Mouse (Mus musculus) brain, adult 2 months (tissue): ENCODE data around the gene Gm49384.

ENCODE experiments used
- DNase-seq: peaks from one replicate; pipeline ENCODE4 v3.0.0; 2011; ENCODE audit warnings: low read depth, low spot score

Gene Gm49384

DNA sequence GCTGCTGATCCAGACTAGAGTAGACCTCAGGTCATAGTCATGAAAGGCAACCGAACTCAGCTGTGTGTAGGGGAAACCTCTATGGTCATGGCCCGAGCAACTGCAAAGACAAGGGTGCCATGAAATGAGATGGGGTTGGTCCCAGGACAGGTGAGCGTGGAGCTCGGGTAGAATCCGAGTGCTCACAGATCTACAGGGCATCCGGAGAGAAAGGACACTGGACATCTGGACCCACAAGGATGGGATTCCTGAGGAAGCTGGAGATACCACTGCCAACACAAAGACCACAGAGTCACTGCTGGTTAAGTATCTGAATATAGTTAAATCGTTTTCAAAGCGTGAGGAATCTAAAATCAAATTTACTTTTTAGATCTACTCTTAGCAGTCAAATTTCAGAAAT is 3.3 kb upstream of the Gm49384 start:
- no peak for DNase-seq

DNA sequence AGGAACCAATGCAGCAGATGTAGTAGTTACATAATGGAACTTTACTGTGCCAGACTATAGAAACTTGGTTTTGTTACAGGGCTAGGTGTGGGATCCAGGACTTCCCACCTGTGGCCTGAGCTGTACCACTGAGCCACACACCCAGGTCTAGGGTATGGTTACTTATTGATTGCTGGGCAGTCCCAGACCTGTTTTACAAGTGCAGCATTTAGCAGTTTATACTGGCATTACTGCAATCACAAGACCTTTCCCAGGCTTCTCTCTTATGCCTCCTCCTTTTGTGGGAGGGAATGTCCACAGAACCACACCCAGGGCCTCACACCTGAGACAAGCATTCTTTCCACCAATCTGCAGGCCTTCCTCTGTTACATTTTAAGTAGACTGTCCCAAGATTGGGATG is 5.1 kb downstream of the Gm49384 start:
- no peak for DNase-seq

DNA sequence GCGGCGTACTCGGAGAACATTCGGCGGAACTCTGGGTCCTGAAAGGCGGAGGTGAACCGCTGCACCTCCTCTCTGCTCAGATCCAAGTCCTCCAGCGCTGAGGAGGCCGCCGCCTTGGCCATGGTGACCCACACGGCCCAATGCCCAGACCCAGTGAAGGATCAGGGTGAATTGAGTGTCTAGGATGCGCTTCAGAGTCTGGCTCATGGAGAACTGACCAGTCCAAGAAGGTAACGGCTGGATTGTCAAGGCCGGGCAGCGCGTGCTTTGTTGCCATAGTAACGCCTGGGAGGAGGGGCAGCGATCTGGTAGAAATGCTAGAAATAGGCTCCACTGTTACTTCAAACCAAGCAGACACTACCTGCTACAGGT is 5.9 kb downstream of the Gm49384 start, which contains the start of gene Dnaaf2:
Gene Dnaaf2 (minus strand): TSS at position 266 of the 372 bp plus-strand sequence.
- DNase-seq: peak; percentile 76

DNA sequence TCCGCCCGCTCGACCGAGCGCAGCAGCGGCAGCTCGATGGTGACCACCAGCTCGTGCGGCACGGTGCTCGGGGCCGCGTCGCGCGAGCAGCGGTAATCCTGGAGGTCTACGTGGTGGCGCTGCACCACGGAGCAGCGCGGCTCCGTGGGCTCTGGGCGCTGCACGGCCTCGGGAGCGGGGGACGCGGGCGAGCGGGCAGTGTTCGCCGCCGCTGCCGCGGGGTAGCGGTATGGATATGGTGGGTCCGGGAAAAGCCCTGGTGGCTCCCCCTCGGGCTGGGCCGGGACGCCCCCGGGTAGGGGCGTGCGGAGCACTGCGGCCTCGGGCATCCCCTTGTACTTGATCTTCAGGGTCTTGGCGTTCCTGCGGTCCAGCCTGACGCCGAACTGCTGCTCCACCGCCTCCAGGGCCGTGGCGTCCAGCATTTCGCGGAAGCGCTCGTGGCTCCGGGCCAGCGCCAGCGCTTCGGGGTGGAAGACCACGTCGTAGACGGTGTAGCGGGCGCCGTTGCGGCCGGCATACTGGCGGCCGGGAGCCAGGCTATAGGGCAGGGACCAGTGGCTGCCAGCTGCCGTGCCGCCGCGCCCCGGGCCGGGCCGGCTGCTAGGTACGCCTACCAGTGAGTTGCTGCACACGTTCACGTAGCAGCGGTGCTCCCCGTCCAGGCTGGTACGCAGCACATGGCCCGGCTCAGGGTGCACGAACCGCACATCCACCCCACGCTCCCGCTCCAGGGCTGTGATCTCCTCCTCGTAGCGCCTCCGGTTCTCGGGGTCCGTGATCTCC is 6.5 kb downstream of the Gm49384 start:
- peak; percentile 60 for DNase-seq

DNA sequence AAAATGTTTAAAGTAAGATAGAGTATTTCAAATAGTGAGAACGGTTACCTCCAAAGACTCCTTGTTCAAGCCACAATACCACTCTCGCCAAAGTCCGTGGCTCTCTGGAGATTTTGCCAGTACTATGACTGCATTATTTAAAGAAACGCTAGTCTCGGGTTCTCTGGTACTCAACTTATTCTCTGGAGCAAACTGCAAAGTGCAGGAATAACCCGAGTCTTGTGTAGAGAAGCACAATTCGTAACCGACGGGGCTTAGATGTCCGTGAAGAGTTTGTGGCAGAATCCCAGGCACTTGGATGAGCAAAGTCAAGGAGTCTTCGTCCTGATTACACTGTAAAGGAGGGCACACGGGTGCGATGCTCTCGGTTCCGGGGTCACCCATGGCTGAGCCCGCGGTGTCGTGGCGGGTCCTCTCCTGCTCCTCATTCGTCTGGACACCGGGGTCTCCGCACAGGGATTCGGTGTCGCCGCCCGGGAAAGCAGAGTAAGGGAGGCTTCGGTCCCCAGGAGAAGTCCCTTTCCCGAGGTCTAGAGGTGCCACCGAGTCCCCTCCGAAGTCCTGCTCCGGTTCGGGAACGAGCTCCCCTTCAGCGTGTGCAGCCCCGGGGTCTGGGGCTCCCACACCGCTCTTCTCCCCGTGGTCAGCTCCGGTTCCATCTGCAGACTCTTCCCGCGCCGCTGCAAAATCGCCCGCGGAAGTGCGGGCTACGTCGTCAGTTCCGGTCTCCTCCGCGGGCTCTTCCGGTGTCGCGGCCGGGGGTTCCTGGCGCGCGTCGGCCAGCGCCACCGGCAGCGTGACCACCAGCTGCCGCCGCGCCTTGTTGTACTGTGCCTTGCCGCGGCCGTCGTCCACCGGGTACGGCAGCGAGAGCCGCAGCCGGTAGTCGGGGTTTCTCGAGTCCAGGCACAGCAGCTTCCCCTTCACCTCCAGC is 7.4 kb downstream of the Gm49384 start, which contains the start of gene Gm49383:
Gene Gm49383 (minus strand): TSS at position 661 of the 934 bp plus-strand sequence.
- peak; percentile 92 for DNase-seq

DNA sequence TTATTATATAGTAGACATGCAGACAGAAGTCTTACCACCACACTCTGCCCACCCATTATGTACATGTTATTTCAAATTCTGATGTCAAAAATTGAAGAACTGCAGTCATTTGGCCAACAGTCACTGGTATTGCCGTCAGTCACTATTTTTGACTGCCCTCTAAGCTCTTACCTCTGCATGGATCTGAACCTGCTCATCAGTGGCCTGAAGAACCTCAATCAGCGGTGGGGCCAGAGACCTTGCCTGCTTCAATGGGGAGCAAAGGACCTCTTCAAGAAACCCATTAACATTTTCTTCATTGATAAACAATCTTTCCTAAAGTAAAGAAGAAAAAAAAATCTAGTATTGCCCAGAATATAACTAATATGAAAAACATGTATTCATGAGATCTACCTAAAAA is 11.4 kb downstream of the Gm49384 start:
- no peak for DNase-seq

DNA sequence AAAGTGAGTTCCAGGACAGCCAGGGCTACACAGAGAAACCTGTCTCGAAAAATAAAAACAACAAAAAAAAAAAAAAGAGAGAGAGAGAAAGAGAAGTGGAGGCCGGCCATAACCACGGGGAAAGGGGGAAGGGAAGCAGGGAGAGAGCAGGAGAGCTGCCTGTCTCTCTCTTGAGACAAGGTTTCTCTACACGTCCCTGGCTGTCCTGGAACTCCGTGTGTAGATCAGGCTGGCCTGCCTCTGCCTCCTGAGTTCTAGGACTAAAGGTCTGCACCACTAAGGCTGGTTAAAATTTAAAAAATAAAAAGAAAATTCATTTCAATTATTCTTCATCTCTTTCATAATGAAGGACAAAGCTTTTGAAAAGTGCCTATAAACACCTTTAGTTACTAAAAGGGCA is 12.7 kb downstream of the Gm49384 start:
- no peak for DNase-seq

DNA sequence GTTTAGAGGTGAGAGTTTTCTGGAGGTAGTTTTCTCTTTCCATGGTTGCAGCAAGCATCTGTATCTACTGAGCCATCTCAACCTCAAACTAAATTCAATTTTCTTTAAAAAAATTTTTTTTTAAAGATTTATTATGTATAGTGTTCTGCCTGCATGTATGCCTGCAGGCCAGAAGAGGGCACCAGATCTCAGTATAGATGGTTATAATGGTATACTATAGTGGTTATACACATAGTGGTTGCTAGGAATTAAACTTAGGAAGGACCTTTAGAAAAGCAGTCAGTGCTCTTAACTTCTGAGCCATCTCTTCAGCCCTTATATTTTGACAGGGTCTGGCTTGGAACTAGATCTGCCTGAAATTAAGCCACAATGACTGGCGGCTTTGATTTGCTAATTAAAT is 13.5 kb downstream of the Gm49384 start:
- DNase-seq: no peak

DNA sequence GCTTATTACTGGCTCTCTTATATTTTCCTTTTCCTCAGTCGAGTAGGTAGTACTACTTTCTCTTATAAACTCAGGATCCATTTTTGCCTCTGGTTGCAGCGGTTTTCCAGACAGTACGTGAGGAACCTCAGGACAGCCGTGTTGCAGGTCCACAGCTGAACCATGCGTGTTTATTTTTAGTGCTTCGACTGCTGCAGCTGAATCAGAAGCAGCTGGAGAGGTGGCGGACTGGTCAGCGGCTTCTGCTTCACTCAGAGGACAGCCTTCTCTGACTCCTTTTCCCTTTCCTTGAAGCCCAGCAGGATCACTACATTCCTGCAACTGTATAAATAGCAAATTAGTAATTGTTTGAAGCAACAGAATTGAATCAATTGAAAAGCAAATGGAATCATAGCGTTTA is 14.0 kb downstream of the Gm49384 start:
- no peak for DNase-seq

DNA sequence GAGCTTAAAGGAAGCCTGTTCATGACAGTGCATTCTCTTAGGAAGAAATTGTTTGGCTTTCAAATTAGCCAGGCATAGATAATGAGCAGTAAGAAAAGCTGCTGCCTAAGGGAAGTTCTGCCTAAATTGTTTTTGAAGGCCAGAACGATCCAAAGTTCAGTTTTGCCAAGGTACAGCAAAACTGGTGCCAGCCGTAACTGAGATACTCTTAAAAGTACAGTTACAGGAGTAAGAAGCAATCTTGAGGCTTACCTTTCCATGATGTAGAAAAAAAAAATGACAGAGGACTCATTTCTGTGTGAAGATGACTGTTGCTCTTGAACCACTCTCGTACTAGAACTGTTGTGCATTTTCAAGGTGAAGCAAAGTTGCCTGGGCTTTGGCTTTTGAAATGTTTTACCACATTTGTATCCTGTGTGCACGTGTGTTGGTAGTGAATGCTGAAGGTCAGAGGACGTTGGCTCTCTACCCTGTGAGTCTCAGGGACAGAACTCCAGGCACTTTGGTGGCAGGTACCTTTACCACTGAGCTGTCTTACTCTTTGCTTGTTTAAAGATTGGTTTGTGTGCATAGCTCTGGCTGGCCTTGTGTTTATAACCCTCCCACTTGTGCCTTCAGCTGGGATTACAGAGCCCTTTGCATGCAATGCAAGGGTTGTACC is 17.1 kb downstream of the Gm49384 start:
- no peak for DNase-seq

DNA sequence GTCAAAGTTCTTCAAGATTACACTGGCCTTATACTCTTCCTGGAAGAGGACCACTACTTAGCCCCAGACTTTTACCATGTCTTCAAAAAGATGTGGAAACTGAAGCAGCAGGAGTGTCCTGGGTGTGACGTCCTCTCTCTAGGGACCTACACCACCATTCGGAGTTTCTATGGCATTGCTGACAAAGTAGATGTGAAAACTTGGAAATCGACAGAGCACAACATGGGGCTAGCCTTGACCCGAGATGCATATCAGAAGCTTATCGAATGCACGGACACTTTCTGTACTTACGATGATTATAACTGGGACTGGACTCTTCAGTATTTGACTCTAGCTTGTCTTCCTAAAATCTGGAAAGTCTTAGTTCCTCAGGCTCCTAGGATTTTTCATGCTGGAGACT is 18.7 kb downstream of the Gm49384 start:
- no peak for DNase-seq

DNA sequence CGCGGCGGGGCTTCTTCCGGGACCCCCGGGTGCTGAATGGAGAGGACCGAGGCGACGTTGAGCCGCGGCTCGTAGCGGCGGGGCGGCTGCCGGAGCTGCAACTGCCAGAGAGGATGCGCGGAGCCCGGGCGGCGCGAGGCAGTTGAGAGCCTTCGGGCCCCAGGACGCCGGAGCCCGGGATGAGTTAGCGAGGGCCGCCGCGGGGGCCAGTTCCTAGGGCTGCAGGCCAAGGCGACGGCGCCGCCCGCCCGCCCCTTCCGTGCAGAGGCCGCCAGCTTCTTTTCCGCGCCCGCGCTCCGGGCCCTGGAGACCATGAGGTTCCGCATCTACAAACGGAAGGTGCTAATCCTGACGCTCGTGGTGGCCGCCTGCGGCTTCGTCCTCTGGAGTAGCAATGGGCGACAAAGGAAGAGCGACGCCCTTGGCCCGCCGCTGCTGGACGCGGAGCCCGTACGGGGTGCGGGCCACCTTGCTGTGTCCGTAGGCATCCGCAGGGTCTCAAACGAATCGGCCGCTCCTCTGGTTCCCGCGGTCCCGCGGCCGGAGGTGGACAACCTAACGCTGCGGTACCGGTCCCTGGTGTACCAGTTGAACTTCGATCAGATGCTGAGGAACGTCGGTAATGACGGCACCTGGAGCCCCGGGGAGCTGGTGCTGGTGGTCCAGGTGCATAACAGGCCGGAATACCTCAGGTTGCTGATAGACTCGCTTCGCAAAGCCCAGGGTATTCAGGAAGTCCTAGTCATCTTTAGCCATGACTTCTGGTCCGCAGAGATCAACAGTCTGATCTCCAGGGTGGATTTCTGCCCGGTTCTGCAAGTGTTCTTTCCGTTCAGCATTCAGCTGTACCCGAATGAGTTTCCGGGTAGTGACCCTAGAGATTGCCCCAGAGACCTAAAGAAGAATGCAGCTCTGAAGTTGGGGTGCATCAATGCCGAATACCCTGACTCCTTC is 19.4 kb downstream of the Gm49384 start:
- peak; percentile 65 for DNase-seq

DNA sequence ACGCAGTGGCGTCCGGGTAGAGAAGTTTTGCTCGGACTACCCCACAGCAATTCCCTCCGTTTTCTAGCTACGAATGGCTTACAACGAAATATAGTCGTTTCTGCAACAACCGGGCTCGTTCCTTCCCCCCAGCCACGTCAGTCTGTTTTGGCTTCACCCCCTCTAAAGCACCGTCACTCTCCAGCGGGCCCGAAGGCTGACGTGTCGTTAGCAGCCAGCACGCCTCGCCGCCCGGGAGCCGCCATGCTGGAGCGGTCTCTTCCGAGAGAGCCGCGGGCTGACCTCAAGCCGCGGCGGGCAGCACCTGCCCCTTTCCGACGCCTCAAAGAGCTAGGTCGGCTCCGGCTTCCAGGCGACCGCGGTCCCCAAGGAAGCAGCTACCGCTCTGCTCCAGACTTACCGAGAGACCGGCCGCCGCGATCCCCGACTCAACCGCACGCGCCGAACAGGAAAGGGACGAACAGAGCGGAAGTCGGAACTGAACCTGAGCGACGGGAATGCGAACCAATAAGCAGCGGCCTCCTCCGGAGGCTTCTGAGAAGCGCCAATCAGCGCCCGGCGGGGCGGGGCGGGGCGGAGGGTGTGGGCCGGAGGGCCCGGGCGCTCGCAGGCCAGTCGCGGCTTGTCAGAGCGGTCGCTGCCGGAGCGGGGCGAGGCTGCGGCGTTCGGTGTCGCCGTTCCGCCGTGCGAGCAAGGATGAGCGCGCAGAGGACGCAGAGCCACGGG is 20.3 kb downstream of the Gm49384 start, which contains the start of the genes Rpl36al and Mgat2:
Gene Rpl36al (minus strand): TSS at position 501 of the 726 bp plus-strand sequence.
Gene Mgat2 (plus strand): TSS at position 575 of the 726 bp plus-strand sequence.
- peak; percentile 99 for DNase-seq

DNA sequence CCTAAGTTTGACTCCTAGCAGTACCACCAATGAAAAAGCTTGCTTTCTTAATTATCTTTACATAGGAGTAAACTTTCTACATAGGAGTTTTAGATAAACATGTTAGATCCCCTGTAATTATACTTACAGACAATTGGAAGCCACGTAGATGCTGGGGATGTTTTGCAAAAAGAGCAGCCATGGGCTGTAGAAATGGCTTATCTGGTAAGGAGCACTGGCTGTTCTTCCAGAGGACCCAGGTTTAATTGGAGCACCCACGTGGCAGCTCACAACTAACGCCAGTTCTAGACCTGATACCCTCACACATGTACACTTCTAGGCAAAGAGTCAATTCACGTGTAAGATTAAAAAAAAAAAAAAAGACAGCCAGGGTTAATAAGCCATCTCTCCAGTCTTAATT is 22.3 kb downstream of the Gm49384 start:
- DNase-seq: no peak

DNA sequence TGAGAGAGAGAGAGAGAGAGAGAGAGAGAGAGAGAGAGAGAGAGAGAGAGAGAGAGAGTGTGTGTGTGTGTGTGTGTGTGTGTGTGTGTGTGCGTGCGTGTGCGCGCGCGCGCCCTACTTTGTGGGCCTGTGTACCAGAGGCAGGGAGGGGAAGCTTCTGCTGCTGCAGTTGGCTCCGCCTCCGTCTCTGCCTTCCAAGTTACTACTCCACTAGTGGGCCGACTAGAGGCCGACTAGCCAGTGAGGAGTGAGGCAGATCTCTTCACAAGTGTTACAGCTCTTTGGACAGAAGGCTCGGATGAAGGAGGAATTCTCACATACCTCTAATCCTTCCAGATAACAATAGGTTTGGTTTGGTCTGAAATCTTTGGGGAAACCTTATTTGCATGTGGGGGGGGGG is 24.7 kb downstream of the Gm49384 start:
- no peak for DNase-seq

DNA sequence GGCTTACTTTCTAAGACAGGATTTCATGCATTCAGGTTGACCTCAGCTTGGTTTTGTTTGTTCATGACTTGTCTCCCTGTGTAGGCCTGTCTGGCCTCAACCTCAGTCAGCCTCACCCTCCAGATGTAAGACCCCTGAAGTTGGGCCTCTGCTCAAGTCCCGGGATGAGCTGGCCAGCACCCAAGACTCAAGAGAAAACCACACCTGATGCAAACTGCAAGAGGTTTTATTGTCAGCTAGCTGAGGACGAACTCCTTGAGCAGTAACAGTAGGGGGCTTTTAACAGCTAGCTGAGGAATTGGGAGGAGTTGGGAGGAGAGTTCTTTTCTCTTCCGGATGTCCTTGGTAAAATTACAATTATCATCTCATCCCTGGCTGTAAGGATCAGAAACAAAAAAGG is 26.5 kb downstream of the Gm49384 start:
- no peak for DNase-seq

DNA sequence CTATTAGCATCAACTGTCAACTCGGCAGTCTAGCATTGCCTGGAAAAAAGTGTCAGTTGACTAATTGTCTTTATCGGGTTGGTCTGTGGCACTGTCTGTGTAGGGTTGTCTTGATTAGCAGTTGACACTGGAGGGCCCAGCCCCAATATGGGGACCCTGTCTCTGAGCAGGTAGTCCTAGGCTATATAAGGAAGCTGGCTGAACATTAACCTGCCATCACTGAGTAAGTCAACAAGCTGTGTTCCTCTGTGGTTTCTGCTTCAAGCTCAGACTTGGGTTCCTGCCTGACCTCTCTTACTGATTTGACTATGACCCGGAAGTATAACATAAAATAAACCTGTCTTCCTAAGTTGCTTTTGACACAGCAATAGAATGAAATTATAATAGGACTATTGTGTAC is 28.1 kb downstream of the Gm49384 start:
- no peak for DNase-seq

DNA sequence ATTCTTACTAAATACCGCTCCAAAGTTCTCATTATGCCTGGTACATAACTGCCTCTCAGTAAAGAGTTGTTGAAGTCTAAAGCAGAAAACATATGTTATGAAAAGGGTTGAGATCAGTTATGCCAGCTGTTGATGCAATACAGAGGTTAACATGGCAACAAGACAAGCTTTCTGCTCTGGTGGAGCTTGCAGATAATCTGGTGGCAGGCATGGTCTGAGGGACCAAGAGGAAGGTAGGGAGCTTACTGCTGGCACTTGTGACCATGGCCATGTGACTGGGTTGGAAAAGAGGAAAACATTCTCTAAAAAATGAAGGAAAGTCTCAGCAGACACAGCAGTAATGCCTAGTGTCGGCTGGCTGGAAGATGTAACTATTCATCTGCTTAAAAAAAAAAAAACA is 32.8 kb downstream of the Gm49384 start:
- no peak for DNase-seq

DNA sequence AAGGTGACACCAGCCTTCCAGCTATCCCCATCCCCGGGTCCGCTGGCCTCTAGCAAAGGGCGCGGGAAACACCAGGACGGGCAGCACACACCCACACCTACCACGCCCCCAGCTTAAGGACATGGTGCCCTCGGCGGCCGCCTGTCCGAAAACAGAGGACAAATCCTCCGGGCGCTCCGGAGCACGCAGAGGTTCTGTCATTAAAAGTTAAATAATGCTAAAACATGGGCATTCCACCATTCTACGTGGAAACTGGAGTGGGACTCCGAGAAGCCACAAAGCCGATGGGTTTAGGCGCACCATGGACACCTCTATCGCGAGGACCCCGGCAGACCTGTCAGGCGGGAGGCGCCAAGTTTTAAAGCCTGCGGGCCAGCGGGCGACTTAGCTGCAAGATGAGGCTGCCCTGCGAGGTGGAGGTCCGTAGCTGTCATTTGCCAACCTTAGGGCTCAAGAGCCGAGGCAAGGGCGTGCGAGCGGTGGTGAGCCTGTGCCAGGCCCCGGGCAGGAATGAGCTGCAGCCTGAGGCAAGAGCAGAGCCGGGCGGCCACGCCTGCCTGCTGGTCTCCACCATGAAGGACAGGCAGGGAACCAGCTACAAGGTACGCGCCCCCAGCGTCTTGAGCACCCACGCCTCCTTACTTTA is 35.5 kb downstream of the Gm49384 start, which contains the start of gene Lrr1:
Gene Lrr1 (plus strand): TSS at position 354 of the 646 bp plus-strand sequence.
- peak; percentile 88 for DNase-seq
